Mouse (Mus musculus) hematopoietic stem cell, adult 5-6 weeks (primary cell): Measurements from ENCODE around the gene Tbc1d24. TPM values are rescaled to one million over a fixed set of nuclear protein-coding genes. Genes with fewer than 3 reads are reported as not detected.

Experiments
- ATAC-seq, 2 experiments: fragments of 125-278 bp in 1 of 2; replicated peaks in 1 of 2; 2 replicates each; pipeline ENCODE4 v1.8.0; 2016 to 2017; ENCODE audit warnings: inconsistent platforms in 2 of 2, mild to moderate bottlenecking in 2 of 2, moderate number of reproducible peaks in 2 of 2, low read depth in 1 of 2, moderate TSS enrichment in 1 of 2; ENCODE audit not compliant: low FRiP score in 2 of 2, poor library complexity in 2 of 2, severe bottlenecking in 2 of 2, insufficient read depth in 1 of 2, low TSS enrichment in 1 of 2
- total RNA-seq: library from RNA; stranded (forward); fragments of 172-1452, 232-1000 nt; gene quantifications from 2 replicates; pipeline ENCODE4 v1.2.3, GENCODE M21; 2017

The Tbc1d24 gene
- total RNA-seq, 1 experiment from 2014 or later, result 7.4 TPM

- ATAC-seq, result no peak
Measured at GRCm38 (mm10) chr17:24213186-24213585, 7.8 kb upstream of the Tbc1d24 start.

- ATAC-seq, result no peak
Measured at GRCm38 (mm10) chr17:24212441-24213018, 7.2 kb upstream of the Tbc1d24 start.

GRCm38 (mm10) chr17:24211631-24212440 lies 6.5 kb upstream of the Tbc1d24 start:
- peak; percentile 42 to 70; a peak in 3 of 4 replicates for ATAC-seq

- ATAC-seq, result no peak
Measured at GRCm38 (mm10) chr17:24210591-24210990, 5.2 kb upstream of the Tbc1d24 start.

- ATAC-seq, result no peak
Measured at GRCm38 (mm10) chr17:24209916-24210240, 4.5 kb upstream of the Tbc1d24 start.

- ATAC-seq, result no peak
Measured at GRCm38 (mm10) chr17:24209043-24209915, 3.9 kb upstream of the Tbc1d24 start, which contains the start of gene Ntn3. Gene Ntn3, minus strand, starts transcription at chr17:24209531.

GRCm38 (mm10) chr17:24208641-24209042 lies 3.3 kb upstream of the Tbc1d24 start:
- ATAC-seq, result no peak

GRCm38 (mm10) chr17:24207768-24208640 lies 2.6 kb upstream of the Tbc1d24 start:
- no peak for ATAC-seq

- ATAC-seq, result 0 out of 4 replicates have a peak, but pooled peaks of 1 of the 2 experiments have one; percentile 20
Measured at GRCm38 (mm10) chr17:24206451-24207351, 1.3 kb upstream of the Tbc1d24 start.

- 0 out of 4 replicates have a peak, but pooled peaks of 1 of the 2 experiments have one; percentile 0 for ATAC-seq
Measured at GRCm38 (mm10) chr17:24205908-24206361, 573 bp upstream of the Tbc1d24 start.

GRCm38 (mm10) chr17:24204846-24205245 lies 516 bp downstream of the Tbc1d24 start:
- ATAC-seq, result no peak

- no peak for ATAC-seq
Measured at GRCm38 (mm10) chr17:24203611-24204534, 1.5 kb downstream of the Tbc1d24 start.

- ATAC-seq, result no peak
Measured at GRCm38 (mm10) chr17:24203068-24203467, 2.3 kb downstream of the Tbc1d24 start.

- no peak for ATAC-seq
Measured at GRCm38 (mm10) chr17:24201092-24201491, 4.3 kb downstream of the Tbc1d24 start.

- no peak for ATAC-seq
Measured at GRCm38 (mm10) chr17:24199741-24200140, 5.6 kb downstream of the Tbc1d24 start.
